Mouse (Mus musculus) c-Kit-positive CD71-positive TER-119-negative erythroid progenitor cells, embryonic 14.5 days (primary cell): Measurements from ENCODE around the gene Lect2.

Experiments
- DNase-seq: peaks from one replicate; pipeline ENCODE4 v3.0.0-alpha.2; 2013; ENCODE audit warnings: low read depth

The Lect2 gene

GRCm38 (mm10) chr13:56501866-56502420, 46.4 kb downstream of the Lect2 start:
- DNase-seq, result no peak

GRCm38 (mm10) chr13:56500636-56501035, 47.7 kb downstream of the Lect2 start:
- DNase-seq, result no peak

- no peak for DNase-seq
Measured at GRCm38 (mm10) chr13:56500132-56500531, 48.2 kb downstream of the Lect2 start.

- DNase-seq, result no peak
Measured at GRCm38 (mm10) chr13:56494440-56494839, 53.9 kb downstream of the Lect2 start.
